Mouse (Mus musculus) midbrain, embryonic 11.5 days (tissue): ENCODE data around the gene Llgl1. TPM values are rescaled to one million over a fixed set of nuclear protein-coding genes. Genes with fewer than 3 reads are reported as not detected.

Experiments
- ATAC-seq: fragments of 200-750 bp; cut with Nextera tagmentation; 2 replicates; pipeline ENCODE4 v1.8.0; 2017; ENCODE audit warnings: moderate TSS enrichment, moderate library complexity; ENCODE audit not compliant: low FRiP score
- DNase-seq: peaks from one replicate; pipeline ENCODE4 v3.0.0; 2015; ENCODE audit warnings: low spot score; ENCODE audit errors: missing footprints
- H3K27ac ChIP-seq: fragments of 300-500 bp; sonication (generic); 2 replicates; pipeline ENCODE4 v1.5.1; 2014; ENCODE audit warnings: low read depth, low read length
- H3K27me3 ChIP-seq: fragments of 300-500 bp; sonication (generic); 2 replicates; pipeline ENCODE4 v1.6.1; 2014; ENCODE audit warnings: mild to moderate bottlenecking, low read length, moderate library complexity, mixed read lengths; ENCODE audit not compliant: control insufficient read depth, insufficient read depth
- H3K36me3 ChIP-seq: fragments of 300-500 bp; sonication (generic); 2 replicates; pipeline ENCODE4 v1.6.1; 2014; ENCODE audit warnings: mild to moderate bottlenecking, low read length, moderate library complexity, mixed read lengths; ENCODE audit not compliant: control insufficient read depth, insufficient read depth
- H3K4me1 ChIP-seq: fragments of 300-500 bp; sonication (generic); 2 replicates; pipeline ENCODE4 v1.6.1; 2014; ENCODE audit warnings: low read length; ENCODE audit not compliant: control insufficient read depth, insufficient read depth
- H3K4me2 ChIP-seq: fragments of 300-500 bp; sonication (generic); 2 replicates; pipeline ENCODE4 v1.6.1; 2014; ENCODE audit warnings: mild to moderate bottlenecking, moderate library complexity
- H3K4me3 ChIP-seq: fragments of 300-500 bp; sonication (generic); 2 replicates; pipeline ENCODE4 v1.5.1; 2014; ENCODE audit warnings: low read depth, low read length
- H3K9ac ChIP-seq: fragments of 300-500 bp; sonication (generic); 2 replicates; pipeline ENCODE4 v1.6.1; 2014; ENCODE audit warnings: low read length
- H3K9me3 ChIP-seq: fragments of 300-500 bp; sonication (generic); 2 replicates; pipeline ENCODE4 v1.6.1; 2016; ENCODE audit warnings: low read length; ENCODE audit not compliant: control insufficient read depth
- whole genome bisulfite sequencing: fragments of 180-500 bp; shearing (Covaris S2); extraction: QIAGEN DNeasy Blood & Tissue Kit; methylation state at CpG from one replicate; pipeline ENCODE4 v1.1.7; 2014; 5-methylcytosine and 5-hydroxymethylcytosine counted together
- polyA plus RNA-seq: library from polyadenylated mRNA; unstranded; fragments of >200 nt; fragmentation: Nextera tagmentation; extraction: Ambion mirVana; gene quantifications from 2 replicates; pipeline ENCODE4 v1.2.1, GENCODE M21; 2014

Gene Llgl1
- polyA plus RNA-seq = 87.8 and 101 TPM in 2 replicates

GRCm38 (mm10) chr11:60699524-60700075 lies at the start of gene Llgl1:
Gene Llgl1, plus strand, starts transcription at chr11:60699723.
- Histone ChIP-seq H3K9ac (peak within 1 kb of the TSS; percentile 97), H3K36me3 (peaks cover under 1% of the 10 kb centered on the region), H3K9me3 (no peaks in the 10 kb centered on the region), H3K4me1 (peaks cover 26% of the 10 kb centered on the region), H3K27me3 (no peaks in the 10 kb centered on the region), H3K4me3 (peak within 1 kb of the TSS; percentile 95), H3K4me2 (peak within 1 kb of the TSS; percentile 92), H3K27ac (peak within 1 kb of the TSS; percentile 94)
- under 1% methylated on average over 56 of the region's 73 CpGs for WGBS
- ATAC-seq = peak; percentile 83
- peak; percentile 100 for DNase-seq

GRCm38 (mm10) chr11:60696165-60696564 lies 3.4 kb upstream of the Llgl1 start:
- Histone ChIP-seq H3K36me3 (no peaks in the 10 kb centered on the region), H3K4me3 (no peak overlapping the region), H3K4me1 (peaks cover 13% of the 10 kb centered on the region), H3K9ac (no peak overlapping the region), H3K27me3 (no peaks in the 10 kb centered on the region), H3K27ac (no peak overlapping the region), H3K4me2 (no peak overlapping the region), H3K9me3 (no peaks in the 10 kb centered on the region)
- WGBS = 77% methylated on average over 1 of the region's 1 CpGs
- DNase-seq (no peak), ATAC-seq (no peak)

- DNase-seq (no peak), ATAC-seq (no peak)
- no peak overlapping the region for H3K27ac ChIP-seq
- no peaks in the 10 kb centered on the region for H3K36me3 ChIP-seq
- no peak overlapping the region for H3K4me2 ChIP-seq
- 66% methylated on average over 2 of the region's 2 CpGs for WGBS
- H3K4me1 ChIP-seq = peaks cover 23% of the 10 kb centered on the region
- no peaks in the 10 kb centered on the region for H3K27me3 ChIP-seq
- no peaks in the 10 kb centered on the region for H3K9me3 ChIP-seq
- H3K9ac ChIP-seq = no peak overlapping the region
- no peak overlapping the region for H3K4me3 ChIP-seq
Measured at GRCm38 (mm10) chr11:60697561-60697960, 2.0 kb upstream of the Llgl1 start.

GRCm38 (mm10) chr11:60698806-60699523 lies 558 bp upstream of the Llgl1 start:
- H3K27me3 ChIP-seq = no peaks in the 10 kb centered on the region
- under 1% methylated on average over 22 of the region's 22 CpGs for WGBS
- H3K4me3 ChIP-seq = peak overlapping the region; percentile 95
- ATAC-seq (peak; percentile 80), DNase-seq (peak; percentile 98)
- no peaks in the 10 kb centered on the region for H3K36me3 ChIP-seq
- H3K9ac ChIP-seq = peak overlapping the region; percentile 97
- H3K4me1 ChIP-seq = peaks cover 26% of the 10 kb centered on the region
- no peaks in the 10 kb centered on the region for H3K9me3 ChIP-seq
- peak overlapping the region; percentile 92 for H3K4me2 ChIP-seq
- peak overlapping the region; percentile 94 for H3K27ac ChIP-seq

- H3K36me3 ChIP-seq = peaks cover 6% of the 10 kb centered on the region
- H3K4me2 ChIP-seq = peak overlapping the region; percentile 92
- ATAC-seq (no peak), DNase-seq (peak; percentile 89)
- WGBS = 24% methylated on average over 12 of the region's 12 CpGs
- H3K9me3 ChIP-seq = no peaks in the 10 kb centered on the region
- H3K4me3 ChIP-seq = peak overlapping the region; percentile 95
- H3K4me1 ChIP-seq = peaks cover 26% of the 10 kb centered on the region
- H3K27me3 ChIP-seq = no peaks in the 10 kb centered on the region
- peak overlapping the region; percentile 97 for H3K9ac ChIP-seq
- H3K27ac ChIP-seq = peak overlapping the region; percentile 94
Measured at GRCm38 (mm10) chr11:60700320-60701185, 1.0 kb downstream of the Llgl1 start.

- no peak for ATAC-seq
- Histone ChIP-seq H3K9ac (no peak overlapping the region), H3K27ac (no peak overlapping the region), H3K4me2 (no peak overlapping the region; the same call in 1 of the 2 replicates), H3K36me3 (peaks cover 14% of the 10 kb centered on the region), H3K4me1 (peaks cover 26% of the 10 kb centered on the region), H3K4me3 (peak overlapping the region; percentile 95; the same call in 1 of the 2 replicates), H3K27me3 (no peaks in the 10 kb centered on the region), H3K9me3 (no peaks in the 10 kb centered on the region)
- DNase-seq = no peak
- 90% methylated on average over 2 of the region's 4 CpGs for WGBS
Measured at GRCm38 (mm10) chr11:60701611-60702010, 2.1 kb downstream of the Llgl1 start.

- H3K27ac ChIP-seq = no peak overlapping the region
- WGBS = 32% methylated on average over 4 of the region's 4 CpGs
- H3K4me3 ChIP-seq = no peak overlapping the region
- DNase-seq (peak; percentile 96), ATAC-seq (no peak)
- 0 out of 2 replicates have a peak overlapping the region, but pooled peaks have one; percentile 2 for H3K4me2 ChIP-seq
- no peaks in the 10 kb centered on the region for H3K9me3 ChIP-seq
- no peaks in the 10 kb centered on the region for H3K27me3 ChIP-seq
- peaks cover 25% of the 10 kb centered on the region for H3K36me3 ChIP-seq
- peaks cover 26% of the 10 kb centered on the region for H3K4me1 ChIP-seq
- H3K9ac ChIP-seq = 0 out of 2 replicates have a peak overlapping the region, but pooled peaks have one; percentile 7
Measured at GRCm38 (mm10) chr11:60703131-60703530, 3.6 kb downstream of the Llgl1 start.

- Histone ChIP-seq H3K9ac (no peak overlapping the region), H3K4me1 (peaks cover 21% of the 10 kb centered on the region), H3K27ac (no peak overlapping the region), H3K4me3 (no peak overlapping the region), H3K4me2 (no peak overlapping the region), H3K9me3 (no peaks in the 10 kb centered on the region), H3K27me3 (no peaks in the 10 kb centered on the region), H3K36me3 (peaks cover 27% of the 10 kb centered on the region)
- DNase-seq (peak; percentile 74), ATAC-seq (no peak)
- WGBS = 92% methylated on average over 19 of the region's 19 CpGs
Measured at GRCm38 (mm10) chr11:60704023-60704880, 4.7 kb downstream of the Llgl1 start.
